Mouse (Mus musculus): ENCODE data around the gene Lsm3. TPM values are rescaled to one million over a fixed set of nuclear protein-coding genes. Genes with fewer than 3 reads are reported as not detected.
"Not testable (repeated sequence)": the region's sequence is repeated elsewhere in the genome, so short reads cannot be mapped to it uniquely, and the experiment has no call there.

Gene Lsm3
- 365 and 379 TPM in 2 replicates for polyA plus RNA-seq (2014; fragmentation: Nextera tagmentation; extraction: Ambion mirVana)

- Histone ChIP-seq H3K27ac (replicated peaks; ENCODE audit: low read depth, low read length) (peak within 1 kb of the TSS; percentile 37; the same call in 1 of the 2 replicates), H3K4me3 (ENCODE audit: low read depth, low read length) (peak within 1 kb of the TSS; percentile 80), H3K36me3 (replicated peaks; ENCODE audit: control insufficient read depth, insufficient read depth, low read depth, low read length) (peaks cover 8% of the 10 kb centered on the region), H3K4me2 (ENCODE audit: low read depth, low read length) (peak within 1 kb of the TSS; percentile 68), H3K27me3 (ENCODE audit: control insufficient read depth, insufficient read depth, low read length) (no peaks in the 10 kb centered on the region), H3K4me1 (ENCODE audit: control insufficient read depth, insufficient read depth, low read length) (no peaks in the 10 kb centered on the region), H3K9ac (replicated peaks; ENCODE audit: low read length) (peak within 1 kb of the TSS; percentile 83), H3K9me3 (replicated peaks; ENCODE audit: control insufficient read depth, low read length) (no peaks in the 10 kb centered on the region)
- ATAC-seq (replicated peaks; ENCODE audit: insufficient number of reproducible peaks, low FRiP score, low TSS enrichment, low read depth) (peak; percentile 98), DNase-seq (ENCODE audit: low spot score) (peak; percentile 98)
- WGBS = under 1% methylated on average over 80 of the region's 80 CpGs
Measured at GRCm38 (mm10) chr6:91515545-91516449, at the start of gene Lsm3, which contains the start of gene Xpc. TSS of gene Lsm3 (plus strand) at chr6:91515928. TSS of gene Xpc (minus strand) at chr6:91515888.

GRCm38 (mm10) chr6:91467106-91467505, 48.6 kb upstream of the Lsm3 start:
- DNase-seq (ENCODE audit: low spot score) = no peak
- no peak for ATAC-seq (replicated peaks; ENCODE audit: insufficient number of reproducible peaks, low FRiP score, low TSS enrichment, low read depth)
- Histone ChIP-seq H3K9ac (replicated peaks; ENCODE audit: low read length) (no peak overlapping the region), H3K27me3 (ENCODE audit: control insufficient read depth, insufficient read depth, low read length) (no peaks in the 10 kb centered on the region), H3K9me3 (replicated peaks; ENCODE audit: control insufficient read depth, low read length) (no peaks in the 10 kb centered on the region), H3K4me1 (ENCODE audit: control insufficient read depth, insufficient read depth, low read length) (no peaks in the 10 kb centered on the region), H3K27ac (replicated peaks; ENCODE audit: low read depth, low read length) (no peak overlapping the region), H3K36me3 (replicated peaks; ENCODE audit: control insufficient read depth, insufficient read depth, low read depth, low read length) (no peaks in the 10 kb centered on the region; the same call in 1 of the 2 replicates), H3K4me2 (ENCODE audit: low read depth, low read length) (no peak overlapping the region), H3K4me3 (ENCODE audit: low read depth, low read length) (no peak overlapping the region)
- 80% methylated on average over 1 of the region's 1 CpGs for WGBS

- WGBS = 79% methylated on average over 2 of the region's 2 CpGs
- ATAC-seq (replicated peaks; ENCODE audit: insufficient number of reproducible peaks, low FRiP score, low TSS enrichment, low read depth) (no peak), DNase-seq (ENCODE audit: low spot score) (no peak)
- H3K9me3 ChIP-seq (replicated peaks; ENCODE audit: control insufficient read depth, low read length) = no peaks in the 10 kb centered on the region
- H3K27ac ChIP-seq (replicated peaks; ENCODE audit: low read depth, low read length) = no peak overlapping the region
- no peaks in the 10 kb centered on the region; the same call in 1 of the 2 replicates for H3K36me3 ChIP-seq (replicated peaks; ENCODE audit: control insufficient read depth, insufficient read depth, low read depth, low read length)
- H3K4me3 ChIP-seq (ENCODE audit: low read depth, low read length) = no peak overlapping the region
- no peaks in the 10 kb centered on the region for H3K27me3 ChIP-seq (ENCODE audit: control insufficient read depth, insufficient read depth, low read length)
- H3K9ac ChIP-seq (replicated peaks; ENCODE audit: low read length) = no peak overlapping the region
- no peaks in the 10 kb centered on the region for H3K4me1 ChIP-seq (ENCODE audit: control insufficient read depth, insufficient read depth, low read length)
- no peak overlapping the region for H3K4me2 ChIP-seq (ENCODE audit: low read depth, low read length)
Measured at GRCm38 (mm10) chr6:91470712-91471111, 45.0 kb upstream of the Lsm3 start.

GRCm38 (mm10) chr6:91471427-91471826, 44.3 kb upstream of the Lsm3 start:
- H3K9me3 ChIP-seq (replicated peaks; ENCODE audit: control insufficient read depth, low read length); H3K27ac ChIP-seq (replicated peaks; ENCODE audit: low read depth, low read length); H3K4me1 ChIP-seq (ENCODE audit: control insufficient read depth, insufficient read depth, low read length); H3K4me2 ChIP-seq (ENCODE audit: low read depth, low read length); ATAC-seq (replicated peaks; ENCODE audit: insufficient number of reproducible peaks, low FRiP score, low TSS enrichment, low read depth); DNase-seq (ENCODE audit: low spot score); H3K27me3 ChIP-seq (ENCODE audit: control insufficient read depth, insufficient read depth, low read length); H3K36me3 ChIP-seq (replicated peaks; ENCODE audit: control insufficient read depth, insufficient read depth, low read depth, low read length); H3K4me3 ChIP-seq (ENCODE audit: low read depth, low read length); H3K9ac ChIP-seq (replicated peaks; ENCODE audit: low read length): not testable (repeated sequence)
- 94% methylated on average over 3 of the region's 3 CpGs for WGBS

GRCm38 (mm10) chr6:91472319-91472718, 43.4 kb upstream of the Lsm3 start:
- ATAC-seq (replicated peaks; ENCODE audit: insufficient number of reproducible peaks, low FRiP score, low TSS enrichment, low read depth) = no peak
- Histone ChIP-seq H3K4me3 (ENCODE audit: low read depth, low read length) (peak overlapping the region; percentile 78), H3K9me3 (replicated peaks; ENCODE audit: control insufficient read depth, low read length) (no peaks in the 10 kb centered on the region), H3K27ac (replicated peaks; ENCODE audit: low read depth, low read length) (no peak overlapping the region), H3K9ac (replicated peaks; ENCODE audit: low read length) (peak overlapping the region; percentile 84), H3K36me3 (replicated peaks; ENCODE audit: control insufficient read depth, insufficient read depth, low read depth, low read length) (no peaks in the 10 kb centered on the region), H3K4me1 (ENCODE audit: control insufficient read depth, insufficient read depth, low read length) (no peaks in the 10 kb centered on the region), H3K4me2 (ENCODE audit: low read depth, low read length) (peak overlapping the region; percentile 57), H3K27me3 (ENCODE audit: control insufficient read depth, insufficient read depth, low read length) (no peaks in the 10 kb centered on the region)
- 31% methylated on average over 6 of the region's 6 CpGs for WGBS
- DNase-seq (ENCODE audit: low spot score) = peak; percentile 33

- H3K4me1 ChIP-seq (ENCODE audit: control insufficient read depth, insufficient read depth, low read length) = no peaks in the 10 kb centered on the region
- H3K36me3 ChIP-seq (replicated peaks; ENCODE audit: control insufficient read depth, insufficient read depth, low read depth, low read length) = no peaks in the 10 kb centered on the region
- WGBS = under 1% methylated on average over 74 of the region's 74 CpGs
- H3K9me3 ChIP-seq (replicated peaks; ENCODE audit: control insufficient read depth, low read length) = no peaks in the 10 kb centered on the region
- peak within 1 kb of the TSS; percentile 84 for H3K9ac ChIP-seq (replicated peaks; ENCODE audit: low read length)
- DNase-seq (ENCODE audit: low spot score) (peak; percentile 100), ATAC-seq (replicated peaks; ENCODE audit: insufficient number of reproducible peaks, low FRiP score, low TSS enrichment, low read depth) (peak; percentile 96)
- H3K4me2 ChIP-seq (ENCODE audit: low read depth, low read length) = peak within 1 kb of the TSS; percentile 70
- H3K4me3 ChIP-seq (ENCODE audit: low read depth, low read length) = peak within 1 kb of the TSS; percentile 78
- no peaks in the 10 kb centered on the region for H3K27me3 ChIP-seq (ENCODE audit: control insufficient read depth, insufficient read depth, low read length)
- peak within 1 kb of the TSS; percentile 75 for H3K27ac ChIP-seq (replicated peaks; ENCODE audit: low read depth, low read length)
Measured at GRCm38 (mm10) chr6:91472868-91473804, 42.6 kb upstream of the Lsm3 start, which contains the start of the genes Chchd4 and Tmem43. TSS of gene Chchd4 (minus strand) at chr6:91473546. TSS of gene Tmem43 (plus strand) at chr6:91473703.

- H3K9ac ChIP-seq (replicated peaks; ENCODE audit: low read length) = peak overlapping the region; percentile 83
- peak; percentile 40 for ATAC-seq (replicated peaks; ENCODE audit: insufficient number of reproducible peaks, low FRiP score, low TSS enrichment, low read depth)
- H3K9me3 ChIP-seq (replicated peaks; ENCODE audit: control insufficient read depth, low read length) = no peaks in the 10 kb centered on the region
- H3K27me3 ChIP-seq (ENCODE audit: control insufficient read depth, insufficient read depth, low read length) = no peaks in the 10 kb centered on the region
- no peaks in the 10 kb centered on the region for H3K4me1 ChIP-seq (ENCODE audit: control insufficient read depth, insufficient read depth, low read length)
- DNase-seq (ENCODE audit: low spot score) = no peak
- H3K36me3 ChIP-seq (replicated peaks; ENCODE audit: control insufficient read depth, insufficient read depth, low read depth, low read length) = no peaks in the 10 kb centered on the region; the same call in 1 of the 2 replicates
- H3K4me3 ChIP-seq (ENCODE audit: low read depth, low read length) = peak overlapping the region; percentile 78
- under 1% methylated on average over 27 of the region's 27 CpGs for WGBS
- no peak overlapping the region for H3K27ac ChIP-seq (replicated peaks; ENCODE audit: low read depth, low read length)
- peak overlapping the region; percentile 70 for H3K4me2 ChIP-seq (ENCODE audit: low read depth, low read length)
Measured at GRCm38 (mm10) chr6:91473805-91474440, 41.8 kb upstream of the Lsm3 start.

All from embryonic facial prominence, embryonic 11.5 days (tissue).